ENCODE assay signal across 9 mouse cellular contexts in the genomic region with DNA sequence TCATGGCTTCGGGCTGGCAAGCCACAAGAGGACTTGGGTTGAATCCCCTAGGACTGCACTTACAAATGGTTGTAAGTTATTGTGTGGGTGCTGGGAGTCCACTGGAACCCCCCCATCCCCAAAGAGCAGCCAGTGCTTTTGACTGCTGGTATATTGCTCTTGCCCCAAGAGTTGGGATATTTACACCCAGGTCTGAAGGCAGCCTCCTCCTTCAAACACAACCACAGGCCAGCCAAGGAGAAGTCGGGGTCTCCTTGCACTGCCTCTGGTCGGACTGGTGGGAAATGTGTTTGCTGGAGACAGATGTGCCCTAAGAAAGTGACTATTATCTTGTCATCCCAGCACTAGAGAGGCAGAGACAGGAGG. TPM values are rescaled to one million over a fixed set of nuclear protein-coding genes. Genes with fewer than 3 reads are reported as not detected.
DNase-seq lines count a peak whose midpoint lies in the region; ATAC-seq and TF ChIP-seq lines count a peak whose summit lies in the region.
"Had no signal": no experiment of that assay in that cellular context is flagged by ENCODE, and none has a peak within 500 bp of the region (broad histone marks: within the 10 kb centered on the region; RNA-seq: fewer than 3 reads in every experiment).

No protein-coding gene starts in this region.

- H3K9me3 ChIP-seq in kidney, embryonic 15.5 days (replicated peaks): no peaks in the 10 kb centered on the region
- no peaks in the 10 kb centered on the region for H3K9me3 ChIP-seq in liver, embryonic 15.5 days (replicated peaks)
- no peaks in the 10 kb centered on the region for H3K9me3 ChIP-seq in forebrain, postnatal 0 days (ENCODE audit: low read length)
- H3K9me3 ChIP-seq: midbrain, embryonic 15.5 days had no signal

- peak overlapping the region; percentile 46; the same call in 1 of the 2 replicates for H3K9ac ChIP-seq in kidney, embryonic 15.5 days
- no peak overlapping the region for H3K9ac ChIP-seq in liver, embryonic 15.5 days
- H3K9ac ChIP-seq in forebrain, postnatal 0 days: no peak overlapping the region
- H3K9ac ChIP-seq: midbrain, embryonic 15.5 days had no signal

- H3K4me1 ChIP-seq in kidney, embryonic 15.5 days: peaks cover 95% of the 10 kb centered on the region
- H3K4me1 ChIP-seq in brown adipose tissue, adult 24 weeks (ENCODE audit: control insufficient read depth, insufficient read depth, insufficient read length, low read length): peaks cover 30% of the 10 kb centered on the region
- peaks cover 36% of the 10 kb centered on the region for H3K4me1 ChIP-seq in embryonic fibroblast, embryonic 13.5 days (ENCODE audit: control insufficient read depth, insufficient read depth, low read length)
- peaks cover 96% of the 10 kb centered on the region for H3K4me1 ChIP-seq in liver, embryonic 15.5 days (replicated peaks)
- H3K4me1 ChIP-seq in forebrain, postnatal 0 days (ENCODE audit: insufficient read depth): peaks cover 29% of the 10 kb centered on the region

- no peak overlapping the region for H3K4me3 ChIP-seq in kidney, embryonic 15.5 days (replicated peaks)
- H3K4me3 ChIP-seq in brown adipose tissue, adult 24 weeks (ENCODE audit: insufficient read depth, low read depth, low read length): no peak overlapping the region
- H3K4me3 ChIP-seq in embryonic fibroblast, embryonic 13.5 days (ENCODE audit: insufficient read depth, low read length): no peak overlapping the region
- H3K4me3 ChIP-seq in liver, embryonic 15.5 days (replicated peaks): no peak overlapping the region
- no peak overlapping the region for H3K4me3 ChIP-seq in forebrain, postnatal 0 days (ENCODE audit: low read depth, low read length)
- H3K4me3 ChIP-seq: midbrain, embryonic 15.5 days had no signal

- no peak for TF ChIP-seq CTCF in embryonic fibroblast, embryonic 13.5 days (IDR thresholded peaks at IDR 0.05; ENCODE audit: borderline replicate concordance, insufficient read depth, low read length)
- no peak for TF ChIP-seq CTCF in forebrain, postnatal 0 days (IDR thresholded peaks at IDR 0.05; ENCODE audit: low read depth)

- H3K4me2 ChIP-seq in kidney, embryonic 15.5 days: peak overlapping the region; percentile 80
- peak overlapping the region; percentile 97 for H3K4me2 ChIP-seq in liver, embryonic 15.5 days
- no peak overlapping the region for H3K4me2 ChIP-seq in forebrain, postnatal 0 days (ENCODE audit: low read depth)
- H3K4me2 ChIP-seq: midbrain, embryonic 15.5 days had no signal

- no peak for TF ChIP-seq POLR2A in embryonic fibroblast, embryonic 13.5 days (IDR thresholded peaks at IDR 0.05; ENCODE audit: low read depth, low read length)

- no peak for ATAC-seq in kidney, embryonic 15.5 days (replicated peaks; ENCODE audit: low FRiP score)
- no peak for ATAC-seq in liver, embryonic 15.5 days (ENCODE audit: insufficient read depth)
- no peak for ATAC-seq in forebrain, postnatal 0 days
- ATAC-seq: midbrain, embryonic 15.5 days had no signal

- no peak for DNase-seq in kidney, adult 11 months
- DNase-seq in forebrain, postnatal 0 days: no peak
- no peak for DNase-seq in right cerebral cortex, postnatal 36 days (ENCODE audit: low spot score in 2 of 2)
- DNase-seq: kidney, postnatal 4 days had no signal

- WGBS in kidney, embryonic 15.5 days: 66% methylated on average over 3 of the region's 3 CpGs
- WGBS in liver, embryonic 15.5 days (ENCODE audit: insufficient replicate concordance): 63% methylated on average over 3 of the region's 3 CpGs
- WGBS in forebrain, postnatal 0 days: 81% methylated on average over 3 of the region's 3 CpGs

- peaks cover 5% of the 10 kb centered on the region for H3K36me3 ChIP-seq in kidney, embryonic 15.5 days
- peaks cover 6% of the 10 kb centered on the region for H3K36me3 ChIP-seq in liver, embryonic 15.5 days (replicated peaks)
- H3K36me3 ChIP-seq in forebrain, postnatal 0 days (ENCODE audit: insufficient read depth): peaks cover 4% of the 10 kb centered on the region

- H3K27ac ChIP-seq in kidney, embryonic 15.5 days: peak overlapping the region; percentile 100
- peak overlapping the region; percentile 73 for H3K27ac ChIP-seq in brown adipose tissue, adult 24 weeks (replicated peaks; ENCODE audit: low read depth, low read length)
- H3K27ac ChIP-seq in embryonic fibroblast, embryonic 13.5 days (ENCODE audit: insufficient read depth, low read length): peak overlapping the region; percentile 97
- peak overlapping the region; percentile 94 for H3K27ac ChIP-seq in liver, embryonic 15.5 days (replicated peaks)
- H3K27ac ChIP-seq in forebrain, postnatal 0 days (ENCODE audit: low read depth, low read length): no peak overlapping the region

- H3K27me3 ChIP-seq in kidney, embryonic 15.5 days: no peaks in the 10 kb centered on the region
- H3K27me3 ChIP-seq in liver, embryonic 15.5 days: peaks cover 8% of the 10 kb centered on the region; the same call in 1 of the 2 replicates
- H3K27me3 ChIP-seq in forebrain, postnatal 0 days (ENCODE audit: insufficient read depth, low read length): no peaks in the 10 kb centered on the region
- H3K27me3 ChIP-seq: midbrain, embryonic 15.5 days had no signal

RNA-seq across cellular contexts. Expression of gene Cirbp, which starts 3.6 kb away (rescaled TPM):
- polyA plus RNA-seq in kidney, embryonic 15.5 days (2015; fragmentation: Nextera tagmentation; extraction: Ambion mirVana): 95.1 and 111 TPM in 2 replicates
- polyA plus RNA-seq in brown adipose tissue, adult 24 weeks (2012; ENCODE audit: insufficient read depth, insufficient read length, missing spikeins): 15.1 and 27.5 TPM in 2 replicates
- polyA plus RNA-seq in embryonic fibroblast, embryonic 13.5 days (2011; ENCODE audit: insufficient read length, low read depth, missing spikeins): 29.2 and 50.2 TPM in 2 replicates
- 13.1 and 17.0 TPM in 2 replicates for polyA plus RNA-seq in liver, embryonic 15.5 days (2015; fragmentation: Nextera tagmentation; extraction: Ambion mirVana)
- 345 and 424 TPM in 2 replicates for total RNA-seq in forebrain, postnatal 0 days (2014; rRNA removed)
- 834 and 838 TPM in 2 replicates for polyA plus RNA-seq in forebrain, postnatal 0 days (2015; fragmentation: Nextera tagmentation; extraction: Ambion mirVana)

RNA-seq across cellular contexts. Expression of gene 1600002K03Rik, which starts 10.5 kb away (rescaled TPM):
- polyA plus RNA-seq in kidney, embryonic 15.5 days (2015; fragmentation: Nextera tagmentation; extraction: Ambion mirVana): 11.2 and 13.2 TPM in 2 replicates
- polyA plus RNA-seq in brown adipose tissue, adult 24 weeks (2012; ENCODE audit: insufficient read depth, insufficient read length, missing spikeins): 10.9 and 14.9 TPM in 2 replicates
- 8.4 and 12.2 TPM in 2 replicates for polyA plus RNA-seq in embryonic fibroblast, embryonic 13.5 days (2011; ENCODE audit: insufficient read length, low read depth, missing spikeins)
- polyA plus RNA-seq in liver, embryonic 15.5 days (2015; fragmentation: Nextera tagmentation; extraction: Ambion mirVana): 8.9 and 10.1 TPM in 2 replicates
- total RNA-seq in forebrain, postnatal 0 days (2014; rRNA removed): 4.2 and 5.0 TPM in 2 replicates
- polyA plus RNA-seq in forebrain, postnatal 0 days (2015; fragmentation: Nextera tagmentation; extraction: Ambion mirVana): 5.0 and 6.0 TPM in 2 replicates

RNA-seq across cellular contexts. Expression of gene Midn, which starts 14.2 kb away (rescaled TPM):
- 18.8 and 19.5 TPM in 2 replicates for polyA plus RNA-seq in kidney, embryonic 15.5 days (2015; fragmentation: Nextera tagmentation; extraction: Ambion mirVana)
- polyA plus RNA-seq in brown adipose tissue, adult 24 weeks (2012; ENCODE audit: insufficient read depth, insufficient read length, missing spikeins): 25.5 and 31.6 TPM in 2 replicates
- polyA plus RNA-seq in embryonic fibroblast, embryonic 13.5 days (2011; ENCODE audit: insufficient read length, low read depth, missing spikeins): 101 TPM in 2 replicates
- polyA plus RNA-seq in liver, embryonic 15.5 days (2015; fragmentation: Nextera tagmentation; extraction: Ambion mirVana): 2.9 and 3.1 TPM in 2 replicates
- total RNA-seq in forebrain, postnatal 0 days (2014; rRNA removed): 91.5 and 120 TPM in 2 replicates
- 19.3 and 21.3 TPM in 2 replicates for polyA plus RNA-seq in forebrain, postnatal 0 days (2015; fragmentation: Nextera tagmentation; extraction: Ambion mirVana)

RNA-seq across cellular contexts. Expression of gene Efna2, which starts 17.1 kb away (rescaled TPM):
- polyA plus RNA-seq in kidney, embryonic 15.5 days (2015; fragmentation: Nextera tagmentation; extraction: Ambion mirVana): 15.4 and 17.0 TPM in 2 replicates
- polyA plus RNA-seq in brown adipose tissue, adult 24 weeks (2012; ENCODE audit: insufficient read depth, insufficient read length, missing spikeins): 1.0 and 1.1 TPM in 2 replicates
- 5.2 and 8.3 TPM in 2 replicates for polyA plus RNA-seq in embryonic fibroblast, embryonic 13.5 days (2011; ENCODE audit: insufficient read length, low read depth, missing spikeins)
- polyA plus RNA-seq in liver, embryonic 15.5 days (2015; fragmentation: Nextera tagmentation; extraction: Ambion mirVana): 0.56 and 0.61 TPM in 2 replicates
- 29.0 and 30.9 TPM in 2 replicates for total RNA-seq in forebrain, postnatal 0 days (2014; rRNA removed)
- 30.6 and 31.3 TPM in 2 replicates for polyA plus RNA-seq in forebrain, postnatal 0 days (2015; fragmentation: Nextera tagmentation; extraction: Ambion mirVana)

RNA-seq across cellular contexts. Expression of gene Cbarp, which starts 21.6 kb away (rescaled TPM):
- polyA plus RNA-seq in kidney, embryonic 15.5 days (2015; fragmentation: Nextera tagmentation; extraction: Ambion mirVana): 5.7 and 6.1 TPM in 2 replicates
- polyA plus RNA-seq in brown adipose tissue, adult 24 weeks (2012; ENCODE audit: insufficient read depth, insufficient read length, missing spikeins): 1.1 and 1.5 TPM in 2 replicates
- 24.1 and 28.4 TPM in 2 replicates for polyA plus RNA-seq in embryonic fibroblast, embryonic 13.5 days (2011; ENCODE audit: insufficient read length, low read depth, missing spikeins)
- 0.35 and 0.51 TPM in 2 replicates for polyA plus RNA-seq in liver, embryonic 15.5 days (2015; fragmentation: Nextera tagmentation; extraction: Ambion mirVana)
- total RNA-seq in forebrain, postnatal 0 days (2014; rRNA removed): 114 and 151 TPM in 2 replicates
- 57.5 and 68.2 TPM in 2 replicates for polyA plus RNA-seq in forebrain, postnatal 0 days (2015; fragmentation: Nextera tagmentation; extraction: Ambion mirVana)
